Mouse (Mus musculus): ENCODE data around the gene Mapk10. TPM values are rescaled to one million over a fixed set of nuclear protein-coding genes. Genes with fewer than 3 reads are reported as not detected.

Gene Mapk10
- polyA plus RNA-seq, 1 experiment from 2014 or later = 0.32 TPM

DNA sequence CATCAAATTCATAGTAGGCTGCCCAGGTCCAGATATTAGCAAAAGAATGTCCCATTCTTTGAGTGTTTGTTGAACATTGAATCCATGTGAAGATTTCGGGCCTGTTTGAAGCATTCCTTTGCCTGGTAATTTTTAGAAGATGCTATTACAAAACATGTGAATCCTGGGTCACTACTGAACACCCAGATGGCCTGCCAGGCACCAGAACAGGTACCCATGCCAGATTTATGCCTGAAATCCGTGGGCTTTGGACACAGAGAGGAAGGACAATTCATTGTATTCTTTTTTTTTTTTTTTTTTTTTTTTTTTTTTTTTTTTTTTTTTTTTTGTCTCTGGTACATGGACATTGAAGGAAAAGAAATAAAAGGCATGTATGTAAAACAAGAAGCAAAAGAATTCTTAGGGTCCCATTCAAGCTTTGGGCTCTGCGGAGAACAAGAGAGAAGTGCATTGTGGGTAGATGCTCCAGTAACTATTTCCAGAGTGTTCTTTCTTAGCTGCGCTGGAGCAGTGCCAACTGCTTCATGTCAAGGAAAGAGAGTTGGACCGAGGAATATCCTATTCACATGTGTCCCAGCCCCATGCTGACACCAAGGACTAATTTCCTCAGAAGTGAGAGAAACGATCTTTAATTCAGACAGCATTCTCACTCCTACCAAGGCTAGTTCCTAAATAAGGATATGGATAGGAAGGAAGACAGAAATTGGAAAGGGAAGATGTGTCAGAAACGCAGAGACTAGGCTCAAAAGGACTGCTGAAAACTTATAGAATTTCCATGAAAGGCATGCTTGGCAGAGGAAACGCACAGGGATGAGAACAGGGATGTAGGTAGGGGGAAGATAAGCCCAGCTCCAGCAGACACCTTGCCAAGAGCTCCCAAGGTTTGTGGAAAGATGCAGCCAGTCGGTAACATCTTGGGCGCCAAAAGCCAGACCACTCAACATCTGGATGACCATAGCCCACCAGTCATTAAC lies 105.4 kb downstream of the Mapk10 start:
- Histone ChIP-seq H3K4me1 (replicated peaks; ENCODE audit: control insufficient read depth, insufficient read depth, low read length) (no peaks in the 10 kb centered on the region), H3K36me3 (ENCODE audit: control insufficient read depth, insufficient read depth, low read length) (no peaks in the 10 kb centered on the region), H3K4me2 (no peak overlapping the region), H3K27ac (ENCODE audit: low read depth, low read length) (no peak overlapping the region), H3K9ac (ENCODE audit: low read depth, low read length) (no peak overlapping the region), H3K27me3 (replicated peaks; ENCODE audit: control insufficient read depth, insufficient read depth, low read length) (no peaks in the 10 kb centered on the region), H3K4me3 (ENCODE audit: low read depth, low read length) (no peak overlapping the region), H3K9me3 (ENCODE audit: control insufficient read depth, low read length) (no peaks in the 10 kb centered on the region; the same call in 1 of the 2 replicates)
- ATAC-seq (replicated peaks; ENCODE audit: low FRiP score) = no peak
- DNase-seq (ENCODE audit: low spot score) = no peak
- WGBS = 79% methylated on average over 10 of the region's 10 CpGs

DNA sequence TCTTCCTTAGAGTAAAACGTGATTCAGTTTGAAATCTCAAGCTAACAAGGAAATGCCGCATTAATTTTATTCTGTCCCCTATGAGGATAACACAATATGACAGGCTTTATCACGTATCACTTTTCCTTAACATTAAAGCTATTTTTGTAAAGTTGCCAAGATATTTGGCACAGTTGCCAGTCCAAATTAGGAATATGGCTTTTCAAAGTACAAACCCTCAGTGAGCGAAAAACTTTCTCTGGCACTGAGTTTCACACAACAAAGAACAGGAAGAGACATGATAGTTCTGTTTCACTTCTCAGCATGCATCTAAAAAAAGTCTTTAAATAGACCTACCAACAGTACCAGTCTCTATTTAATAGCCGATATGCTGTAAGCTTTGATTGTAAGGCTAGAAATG lies 107.1 kb downstream of the Mapk10 start:
- Histone ChIP-seq H3K36me3 (ENCODE audit: control insufficient read depth, insufficient read depth, low read length) (no peaks in the 10 kb centered on the region), H3K27me3 (replicated peaks; ENCODE audit: control insufficient read depth, insufficient read depth, low read length) (no peaks in the 10 kb centered on the region), H3K4me2 (no peak overlapping the region), H3K27ac (ENCODE audit: low read depth, low read length) (no peak overlapping the region), H3K4me1 (replicated peaks; ENCODE audit: control insufficient read depth, insufficient read depth, low read length) (no peaks in the 10 kb centered on the region), H3K4me3 (ENCODE audit: low read depth, low read length) (no peak overlapping the region), H3K9me3 (ENCODE audit: control insufficient read depth, low read length) (no peaks in the 10 kb centered on the region; the same call in 1 of the 2 replicates), H3K9ac (ENCODE audit: low read depth, low read length) (no peak overlapping the region)
- DNase-seq (ENCODE audit: low spot score) = no peak
- ATAC-seq (replicated peaks; ENCODE audit: low FRiP score) = no peak
- 75% methylated on average over 5 of the region's 5 CpGs for WGBS

- no peak overlapping the region for H3K4me3 ChIP-seq (ENCODE audit: low read depth, low read length)
- WGBS = 74% methylated on average over 5 of the region's 5 CpGs
- DNase-seq (ENCODE audit: low spot score) (no peak), ATAC-seq (replicated peaks; ENCODE audit: low FRiP score) (no peak)
- H3K4me1 ChIP-seq (replicated peaks; ENCODE audit: control insufficient read depth, insufficient read depth, low read length) = no peaks in the 10 kb centered on the region
- H3K9ac ChIP-seq (ENCODE audit: low read depth, low read length) = no peak overlapping the region
- no peaks in the 10 kb centered on the region for H3K27me3 ChIP-seq (replicated peaks; ENCODE audit: control insufficient read depth, insufficient read depth, low read length)
- H3K9me3 ChIP-seq (ENCODE audit: control insufficient read depth, low read length) = no peaks in the 10 kb centered on the region; the same call in 1 of the 2 replicates
- no peaks in the 10 kb centered on the region for H3K36me3 ChIP-seq (ENCODE audit: control insufficient read depth, insufficient read depth, low read length)
- no peak overlapping the region for H3K4me2 ChIP-seq
- H3K27ac ChIP-seq (ENCODE audit: low read depth, low read length) = no peak overlapping the region
These were observed 108.2 kb downstream of the Mapk10 start for GRCm38 (mm10) chr5:103102876-103103393.

GRCm38 (mm10) chr5:103102176-103102575 lies 109.0 kb downstream of the Mapk10 start:
- H3K9me3 ChIP-seq (ENCODE audit: control insufficient read depth, low read length) = no peaks in the 10 kb centered on the region; the same call in 1 of the 2 replicates
- H3K36me3 ChIP-seq (ENCODE audit: control insufficient read depth, insufficient read depth, low read length) = no peaks in the 10 kb centered on the region
- H3K4me1 ChIP-seq (replicated peaks; ENCODE audit: control insufficient read depth, insufficient read depth, low read length) = no peaks in the 10 kb centered on the region
- H3K27me3 ChIP-seq (replicated peaks; ENCODE audit: control insufficient read depth, insufficient read depth, low read length) = no peaks in the 10 kb centered on the region
- H3K9ac ChIP-seq (ENCODE audit: low read depth, low read length) = no peak overlapping the region
- no peak overlapping the region for H3K27ac ChIP-seq (ENCODE audit: low read depth, low read length)
- ATAC-seq (replicated peaks; ENCODE audit: low FRiP score) (no peak), DNase-seq (ENCODE audit: low spot score) (no peak)
- no peak overlapping the region for H3K4me2 ChIP-seq
- 81% methylated on average over 1 of the region's 1 CpGs for WGBS
- H3K4me3 ChIP-seq (ENCODE audit: low read depth, low read length) = no peak overlapping the region

DNA sequence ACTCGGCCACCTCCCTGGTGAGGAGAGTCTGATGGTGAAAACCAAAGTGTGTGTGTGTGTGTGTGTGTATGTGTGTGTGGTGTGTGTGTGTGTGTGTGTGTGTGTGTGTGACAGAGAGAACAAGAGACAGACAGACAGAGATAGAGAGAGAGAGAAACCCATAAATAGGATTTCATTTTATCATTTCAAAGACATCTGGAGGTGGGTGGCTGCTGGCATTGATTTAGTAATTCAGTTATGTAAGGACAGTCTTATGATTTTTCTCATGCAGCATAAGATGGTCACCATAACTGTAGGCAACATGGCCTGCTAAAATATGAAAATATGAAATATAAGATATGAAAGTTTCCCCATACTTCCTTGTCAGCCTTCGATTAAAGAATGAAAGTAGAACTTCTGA lies 117.0 kb downstream of the Mapk10 start:
- Histone ChIP-seq H3K4me1 (replicated peaks; ENCODE audit: control insufficient read depth, insufficient read depth, low read length) (no peaks in the 10 kb centered on the region), H3K4me2 (no peak overlapping the region), H3K9me3 (ENCODE audit: control insufficient read depth, low read length) (no peaks in the 10 kb centered on the region), H3K27me3 (replicated peaks; ENCODE audit: control insufficient read depth, insufficient read depth, low read length) (no peaks in the 10 kb centered on the region), H3K36me3 (ENCODE audit: control insufficient read depth, insufficient read depth, low read length) (no peaks in the 10 kb centered on the region), H3K4me3 (ENCODE audit: low read depth, low read length) (no peak overlapping the region), H3K27ac (ENCODE audit: low read depth, low read length) (no peak overlapping the region), H3K9ac (ENCODE audit: low read depth, low read length) (no peak overlapping the region)
- DNase-seq (ENCODE audit: low spot score) (no peak), ATAC-seq (replicated peaks; ENCODE audit: low FRiP score) (no peak)
- WGBS = 82% methylated on average over 2 of the region's 2 CpGs

GRCm38 (mm10) chr5:103085844-103086243 lies 125.3 kb downstream of the Mapk10 start:
- Histone ChIP-seq H3K36me3 (ENCODE audit: control insufficient read depth, insufficient read depth, low read length) (no peaks in the 10 kb centered on the region), H3K27ac (ENCODE audit: low read depth, low read length) (no peak overlapping the region), H3K9me3 (ENCODE audit: control insufficient read depth, low read length) (no peaks in the 10 kb centered on the region), H3K27me3 (replicated peaks; ENCODE audit: control insufficient read depth, insufficient read depth, low read length) (no peaks in the 10 kb centered on the region), H3K4me1 (replicated peaks; ENCODE audit: control insufficient read depth, insufficient read depth, low read length) (no peaks in the 10 kb centered on the region), H3K4me3 (ENCODE audit: low read depth, low read length) (no peak overlapping the region), H3K9ac (ENCODE audit: low read depth, low read length) (no peak overlapping the region), H3K4me2 (no peak overlapping the region)
- DNase-seq (ENCODE audit: low spot score) = no peak
- no peak for ATAC-seq (replicated peaks; ENCODE audit: low FRiP score)
- WGBS = 74% methylated on average over 2 of the region's 2 CpGs

GRCm38 (mm10) chr5:103075451-103075850 lies 135.7 kb downstream of the Mapk10 start:
- Histone ChIP-seq H3K4me1 (replicated peaks; ENCODE audit: control insufficient read depth, insufficient read depth, low read length) (no peaks in the 10 kb centered on the region), H3K27ac (ENCODE audit: low read depth, low read length) (no peak overlapping the region), H3K36me3 (ENCODE audit: control insufficient read depth, insufficient read depth, low read length) (no peaks in the 10 kb centered on the region), H3K4me2 (no peak overlapping the region), H3K27me3 (replicated peaks; ENCODE audit: control insufficient read depth, insufficient read depth, low read length) (no peaks in the 10 kb centered on the region), H3K4me3 (ENCODE audit: low read depth, low read length) (no peak overlapping the region), H3K9me3 (ENCODE audit: control insufficient read depth, low read length) (no peaks in the 10 kb centered on the region), H3K9ac (ENCODE audit: low read depth, low read length) (no peak overlapping the region)
- DNase-seq (ENCODE audit: low spot score) (no peak), ATAC-seq (replicated peaks; ENCODE audit: low FRiP score) (no peak)
- WGBS = 57% methylated on average over 8 of the region's 8 CpGs

DNA sequence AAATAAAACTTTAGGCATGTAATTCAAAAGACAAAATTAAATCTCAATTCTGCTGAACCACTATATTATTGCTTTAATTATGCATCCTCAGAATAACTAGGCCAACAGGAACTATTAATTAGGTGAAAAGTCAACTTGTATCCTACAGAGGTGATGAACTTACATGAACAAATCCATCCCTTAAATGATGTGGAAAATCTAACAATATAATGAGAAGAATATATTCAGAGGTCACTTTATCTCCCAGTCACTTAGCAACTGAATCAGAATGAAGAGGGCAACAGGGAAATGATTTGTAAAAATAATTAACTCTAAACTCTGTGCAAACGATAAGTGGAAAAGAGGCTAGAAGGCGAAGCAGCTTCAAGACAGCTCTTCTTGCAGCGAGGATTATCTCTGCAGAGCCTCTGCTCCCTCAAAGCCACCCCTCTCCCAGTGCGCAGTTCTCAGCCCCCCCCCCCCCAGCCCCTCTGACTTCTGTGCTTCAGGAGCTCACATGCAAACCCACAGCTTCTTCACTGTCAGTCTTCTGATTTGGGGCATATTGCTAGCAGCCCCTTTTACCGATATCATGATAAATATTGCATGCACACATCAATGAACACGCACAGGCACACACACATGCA lies 138.8 kb downstream of the Mapk10 start:
- Histone ChIP-seq H3K9me3 (ENCODE audit: control insufficient read depth, low read length) (no peaks in the 10 kb centered on the region), H3K9ac (ENCODE audit: low read depth, low read length) (no peak overlapping the region), H3K36me3 (ENCODE audit: control insufficient read depth, insufficient read depth, low read length) (no peaks in the 10 kb centered on the region), H3K27me3 (replicated peaks; ENCODE audit: control insufficient read depth, insufficient read depth, low read length) (no peaks in the 10 kb centered on the region), H3K4me1 (replicated peaks; ENCODE audit: control insufficient read depth, insufficient read depth, low read length) (no peaks in the 10 kb centered on the region), H3K27ac (ENCODE audit: low read depth, low read length) (no peak overlapping the region), H3K4me3 (ENCODE audit: low read depth, low read length) (no peak overlapping the region), H3K4me2 (no peak overlapping the region)
- no peak for DNase-seq (ENCODE audit: low spot score)
- WGBS = 58% methylated on average over 6 of the region's 6 CpGs
- ATAC-seq (replicated peaks; ENCODE audit: low FRiP score) = no peak

All from liver, embryonic 11.5 days (tissue).